Comparison of ENCODE assay signal across 20 mouse cellular contexts in the genomic region with DNA sequence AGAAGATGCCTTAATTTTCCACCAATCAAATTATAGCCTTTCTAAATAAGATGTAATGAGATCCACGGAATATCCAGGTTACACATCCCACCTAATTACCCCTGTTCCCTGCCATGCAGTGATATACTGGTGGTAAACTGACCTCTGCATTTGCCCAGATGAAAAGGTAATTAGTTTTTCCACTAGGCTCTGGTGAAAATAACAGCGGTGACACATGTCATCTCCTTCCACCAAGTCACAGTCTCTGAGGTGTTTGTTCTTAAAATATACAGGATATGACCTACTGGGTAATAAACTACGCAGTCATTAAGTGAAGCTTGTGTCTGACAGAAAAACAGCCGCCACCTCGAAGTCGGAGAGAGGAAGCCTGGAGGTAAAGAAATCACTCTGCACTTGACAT.
DNase-seq lines count a peak whose midpoint lies in the region; ATAC-seq and TF ChIP-seq lines count a peak whose summit lies in the region.
"Had no signal": no experiment of that assay in that cellular context is flagged by ENCODE, and none has a peak within 500 bp of the region (broad histone marks: within the 10 kb centered on the region; RNA-seq: fewer than 3 reads in every experiment).

No protein-coding gene starts in this region.

- TF ChIP-seq CTCF in hindbrain, postnatal 0 days (IDR thresholded peaks at IDR 0.05; ENCODE audit: low read depth): no peak
- no peak for TF ChIP-seq CTCF in kidney, adult 2 months (conservative IDR thresholded peaks at IDR 0.05; ENCODE audit: insufficient read depth, insufficient read length, low read depth, low read length)
- TF ChIP-seq CTCF in CH12.LX (conservative IDR thresholded peaks at IDR 0.05 in 1 of 2, IDR thresholded peaks at IDR 0.05 in 1 of 2; ENCODE audit: low read depth in 2 of 2, low read length in 2 of 2): no peak

- no peak for TF ChIP-seq RAD21 in CH12.LX (IDR thresholded peaks at IDR 0.05; ENCODE audit: low read depth, low read length)

- in situ Hi-C loops in CH12.LX (cut with MboI; ENCODE audit: low pct_ligation_motif_present, low pct_unique_long_range_greater_than_20kb, low sequenced_read_pairs): no loop called here

- H3K9ac ChIP-seq in hindbrain, embryonic 11.5 days (ENCODE audit: low read depth, low read length): no peak overlapping the region
- no peak overlapping the region for H3K9ac ChIP-seq in hindbrain, postnatal 0 days (replicated peaks; ENCODE audit: low read length)
- no peak overlapping the region for H3K9ac ChIP-seq in kidney, embryonic 16.5 days (replicated peaks; ENCODE audit: low read length)
- H3K9ac ChIP-seq in CH12.LX (ENCODE audit: insufficient read depth, low read depth): no peak overlapping the region
- H3K9ac ChIP-seq: heart, embryonic 13.5 days; hindbrain, embryonic 13.5 days had no signal

- H3K4me2 ChIP-seq in hindbrain, embryonic 11.5 days (replicated peaks; ENCODE audit: low read depth, low read length): no peak overlapping the region
- no peak overlapping the region for H3K4me2 ChIP-seq in hindbrain, postnatal 0 days (ENCODE audit: low read depth, low read length)
- no peak overlapping the region for H3K4me2 ChIP-seq in kidney, embryonic 16.5 days (replicated peaks; ENCODE audit: low read depth, low read length)
- peak overlapping the region; percentile 51; the same call in 1 of the 2 replicates for H3K4me2 ChIP-seq in CH12.LX (ENCODE audit: insufficient read depth, low read depth, poor library complexity, severe bottlenecking)
- H3K4me2 ChIP-seq: heart, embryonic 13.5 days; hindbrain, embryonic 13.5 days had no signal

- H3K27me3 ChIP-seq in hindbrain, embryonic 11.5 days (ENCODE audit: control insufficient read depth, insufficient read depth, low read length): no peaks in the 10 kb centered on the region
- H3K27me3 ChIP-seq in hindbrain, postnatal 0 days (ENCODE audit: insufficient read depth, low read length): no peaks in the 10 kb centered on the region
- no peaks in the 10 kb centered on the region for H3K27me3 ChIP-seq in kidney, embryonic 16.5 days (ENCODE audit: insufficient read depth, low read length)
- H3K27me3 ChIP-seq in kidney, adult 2 months (replicated peaks; ENCODE audit: control insufficient read depth, insufficient read depth, low read length): no peaks in the 10 kb centered on the region
- H3K27me3 ChIP-seq in CH12.LX (replicated peaks): no peaks in the 10 kb centered on the region
- H3K27me3 ChIP-seq: heart, embryonic 13.5 days; hindbrain, embryonic 13.5 days had no signal

- peak; percentile 45; the same call in 1 of the 2 replicates for ATAC-seq in hindbrain, embryonic 11.5 days (ENCODE audit: low FRiP score)
- ATAC-seq in hindbrain, postnatal 0 days: no peak
- peak; percentile 67; the same call in 1 of the 2 replicates for ATAC-seq in kidney, embryonic 16.5 days (ENCODE audit: low FRiP score, low TSS enrichment)
- ATAC-seq in monocyte, adult 5-6 weeks (replicated peaks; ENCODE audit: insufficient number of reproducible peaks, low FRiP score, low TSS enrichment, poor library complexity, severe bottlenecking): no peak
- ATAC-seq: forebrain, embryonic 14.5 days; inflammation-experienced regulatory T-cells, adult 6 months had no signal

- H3K4me3 ChIP-seq in hindbrain, embryonic 11.5 days (ENCODE audit: low read depth, low read length): no peak overlapping the region
- H3K4me3 ChIP-seq in hindbrain, postnatal 0 days (ENCODE audit: low read length): no peak overlapping the region
- H3K4me3 ChIP-seq in kidney, embryonic 16.5 days (ENCODE audit: low read length): no peak overlapping the region
- H3K4me3 ChIP-seq in kidney, adult 2 months (ENCODE audit: insufficient read depth, low read depth, low read length): no peak overlapping the region
- H3K4me3 ChIP-seq in CH12.LX (replicated peaks in 1 of 3; ENCODE audit: low read depth in 2 of 3, low read length in 2 of 3, poor library complexity in 1 of 3): no peak overlapping the region
- H3K4me3 ChIP-seq: embryonic facial prominence, embryonic 10.5 days; heart, adult 2 months; heart, embryonic 13.5 days; hindbrain, embryonic 13.5 days had no signal

- H3K27ac ChIP-seq in hindbrain, embryonic 11.5 days (ENCODE audit: low read depth, low read length): no peak overlapping the region
- H3K27ac ChIP-seq in hindbrain, postnatal 0 days: no peak overlapping the region
- H3K27ac ChIP-seq in kidney, embryonic 16.5 days (ENCODE audit: low read length): no peak overlapping the region
- no peak overlapping the region for H3K27ac ChIP-seq in kidney, adult 2 months (ENCODE audit: insufficient read depth, low read depth, low read length)
- no peak overlapping the region for H3K27ac ChIP-seq in CH12.LX (ENCODE audit: insufficient read depth, low read depth)
- H3K27ac ChIP-seq: embryonic facial prominence, embryonic 10.5 days; heart, adult 2 months; heart, embryonic 13.5 days; hindbrain, embryonic 13.5 days had no signal

- no peak for TF ChIP-seq EP300 in CH12.LX (IDR thresholded peaks at IDR 0.05; ENCODE audit: low read length)

- no peak for TF ChIP-seq POLR2A in kidney, adult 2 months (IDR thresholded peaks at IDR 0.05; ENCODE audit: low read depth, low read length)
- no peak for TF ChIP-seq POLR2A in CH12.LX (IDR thresholded peaks at IDR 0.05; ENCODE audit: low read depth, low read length)

- WGBS in hindbrain, embryonic 11.5 days: 59% methylated on average over 6 of the region's 6 CpGs
- 71% methylated on average over 6 of the region's 6 CpGs for WGBS in hindbrain, postnatal 0 days
- WGBS in kidney, embryonic 16.5 days: 17% methylated on average over 6 of the region's 6 CpGs
- 12% methylated on average over 6 of the region's 6 CpGs for WGBS in kidney, adult 2 months

- DNase-seq in hindbrain, embryonic 11.5 days (ENCODE audit: low spot score): no peak
- no peak for DNase-seq in hindbrain, postnatal 0 days (ENCODE audit: low spot score)
- no peak for DNase-seq in kidney, adult 2 months
- DNase-seq in CH12.LX (ENCODE audit: extremely low read depth): no peak
- DNase-seq in hindlimb bud, embryonic 11.5 days (ENCODE audit: extremely low spot score, low read depth, low spot score): peak; percentile 44
- DNase-seq in lung, postnatal 10 days: no peak
- DNase-seq: adrenal gland, adult 2 months; adrenal gland, postnatal 36 days; cerebellum, adult 2 months; cerebellum, postnatal 10 days; gastrocnemius, postnatal 10 days; heart, adult 2 months; heart, postnatal 36 days had no signal

- H3K36me3 ChIP-seq in hindbrain, embryonic 11.5 days (ENCODE audit: control insufficient read depth, insufficient read depth, low read length): no peaks in the 10 kb centered on the region
- no peaks in the 10 kb centered on the region for H3K36me3 ChIP-seq in hindbrain, postnatal 0 days (ENCODE audit: insufficient read depth, low read length)
- H3K36me3 ChIP-seq in kidney, embryonic 16.5 days (ENCODE audit: insufficient read depth, low read length): no peaks in the 10 kb centered on the region
- H3K36me3 ChIP-seq in kidney, adult 2 months (ENCODE audit: control insufficient read depth, insufficient read depth, low read length): no peaks in the 10 kb centered on the region
- no peaks in the 10 kb centered on the region for H3K36me3 ChIP-seq in CH12.LX (replicated peaks in 1 of 2; ENCODE audit: control insufficient read depth in 1 of 2, insufficient read depth in 1 of 2, low read length in 1 of 2)
- H3K36me3 ChIP-seq: embryonic facial prominence, embryonic 10.5 days; heart, embryonic 13.5 days; hindbrain, embryonic 13.5 days had no signal

- no peaks in the 10 kb centered on the region for H3K79me2 ChIP-seq in CH12.LX (replicated peaks; ENCODE audit: control insufficient read depth, extremely low read depth, insufficient read depth, poor library complexity, severe bottlenecking)

- no peaks in the 10 kb centered on the region for H3K9me3 ChIP-seq in hindbrain, embryonic 11.5 days (ENCODE audit: control insufficient read depth, low read length)
- H3K9me3 ChIP-seq in hindbrain, postnatal 0 days (ENCODE audit: low read length): no peaks in the 10 kb centered on the region
- no peaks in the 10 kb centered on the region for H3K9me3 ChIP-seq in kidney, embryonic 16.5 days (ENCODE audit: low read length)
- no peaks in the 10 kb centered on the region for H3K9me3 ChIP-seq in CH12.LX (replicated peaks; ENCODE audit: low read length)
- H3K9me3 ChIP-seq: embryonic facial prominence, embryonic 10.5 days; heart, embryonic 13.5 days; hindbrain, embryonic 13.5 days had no signal

- H3K4me1 ChIP-seq in hindbrain, embryonic 11.5 days (replicated peaks; ENCODE audit: control insufficient read depth, insufficient read depth, low read length): no peaks in the 10 kb centered on the region
- H3K4me1 ChIP-seq in hindbrain, postnatal 0 days (ENCODE audit: insufficient read depth, low read length): no peaks in the 10 kb centered on the region
- H3K4me1 ChIP-seq in kidney, embryonic 16.5 days (ENCODE audit: insufficient read depth, low read length): no peaks in the 10 kb centered on the region
- no peaks in the 10 kb centered on the region for H3K4me1 ChIP-seq in kidney, adult 2 months (ENCODE audit: control insufficient read depth, insufficient read depth, low read length)
- peaks cover 8 to 12% of the 10 kb centered on the region in 2 experiments; a peak in 3 of 4 replicates for H3K4me1 ChIP-seq in CH12.LX (ENCODE audit: control insufficient read depth in 1 of 2, insufficient read depth in 2 of 2)
- H3K4me1 ChIP-seq: embryonic facial prominence, embryonic 10.5 days; heart, embryonic 13.5 days had no signal

- dilution Hi-C loops in CH12.LX (cut with MboI; ENCODE audit: extremely low pct_ligation_motif_present, extremely low pct_unique_long_range_greater_than_20kb, low sequenced_read_pairs): no loop called here

TF ChIP-seq in CH12.LX, 34 proteins besides CTCF, POLR2A, EP300 and RAD21:
- no peak for TF ChIP-seq E2F4 (IDR thresholded peaks at IDR 0.05; ENCODE audit: insufficient replicate concordance, low read depth, low read length)

Comparison
In these comparisons a context has a peak if more than half of its experiments do, and no peak if none do; other contexts are left out.
1. ATAC-seq: peak in hindbrain, embryonic 11.5 days (single experiment) and kidney, embryonic 16.5 days (single experiment); none in hindbrain, postnatal 0 days (single experiment) and monocyte, adult 5-6 weeks (single experiment).